Mouse (Mus musculus) embryonic facial prominence, embryonic 11.5 days (tissue): ENCODE results near the gene Chpf2. TPM values are rescaled to one million over a fixed set of nuclear protein-coding genes. Genes with fewer than 3 reads are reported as not detected.

Source experiments
- microRNA counts: library from miRNA; unstranded; fragments of <30 nt; microRNA quantifications from one replicate; lab custom pipeline; 2016
- microRNA-seq: library from miRNA; unstranded; fragments of <30 nt; microRNA quantifications from one replicate; pipeline ENCODE4, GENCODE M21; 2016; ENCODE audit warnings: borderline number of aligned reads
- polyA plus RNA-seq: library from polyadenylated mRNA; unstranded; fragments of >200 nt; fragmentation: Nextera tagmentation; extraction: Ambion mirVana; gene quantifications from 2 replicates; pipeline ENCODE4 v1.2.1, GENCODE M21; 2014

Gene Chpf2
- polyA plus RNA-seq, 1 experiment from 2014 or later, result 7.1 TPM

MicroRNAs encoded within 50 kb of the gene (microRNA counts, 519-probe panel; counts per million panel counts)
- microRNA mmu-miR-671-3p (lab: Ali Mortazavi, UCI) (not detected), microRNA mmu-miR-671-5p (lab: Ali Mortazavi, UCI) (not detected)

Small RNAs within 50 kb of the gene (microRNA-seq; reads per million reads assigned to microRNA genes)
- 522 reads per million, percentile 63 among the genes with 10 or more reads in this experiment for gene Mir671

Other genes starting within 250 kb of the Chpf2 start
- 3.7 and 4.2 TPM in 2 replicates for gene Kcnh2, start 235.1 kb upstream of the Chpf2 start, polyA plus RNA-seq
- 3.2 and 4.2 TPM in 2 replicates for gene Nos3, start 221.9 kb upstream of the Chpf2 start, polyA plus RNA-seq
- 0.18 and 0.21 TPM in 2 replicates for gene Atg9b, start 194.6 kb upstream of the Chpf2 start, polyA plus RNA-seq
- 27.0 and 27.4 TPM in 2 replicates for gene Abcb8, start 193.1 kb upstream of the Chpf2 start, polyA plus RNA-seq
- gene Asic3, start 173.3 kb upstream of the Chpf2 start, polyA plus RNA-seq, result 0.42 and 0.45 TPM in 2 replicates
- gene Cdk5, start 163.2 kb upstream of the Chpf2 start, polyA plus RNA-seq, result 49.9 and 50.8 TPM in 2 replicates
- 16.5 and 20.6 TPM in 2 replicates for gene Slc4a2, start 162.9 kb upstream of the Chpf2 start, polyA plus RNA-seq
- 77.8 and 88.2 TPM in 2 replicates for gene Fastk, start 141.5 kb upstream of the Chpf2 start, polyA plus RNA-seq
- 20.2 and 24.7 TPM in 2 replicates for gene Tmub1, start 138.9 kb upstream of the Chpf2 start, polyA plus RNA-seq
- gene Agap3, start 134.6 kb upstream of the Chpf2 start, polyA plus RNA-seq, result 40.0 and 45.1 TPM in 2 replicates
- gene Gbx1, start 59.5 kb upstream of the Chpf2 start, polyA plus RNA-seq, result 0.07 and 0.13 TPM in 2 replicates
- 0.24 and 0.36 TPM in 2 replicates for gene Asb10, start 45.8 kb upstream of the Chpf2 start, polyA plus RNA-seq
- gene 4931409K22Rik, start 29.9 kb upstream of the Chpf2 start, polyA plus RNA-seq, result not detected in 2 replicates
- gene Abcf2, start 9.3 kb upstream of the Chpf2 start, polyA plus RNA-seq, result 148 and 159 TPM in 2 replicates
- gene Smarcd3, start 37.7 kb downstream of the Chpf2 start, polyA plus RNA-seq, result 46.2 and 47.1 TPM in 2 replicates
- gene Nub1, start 98.8 kb downstream of the Chpf2 start, polyA plus RNA-seq, result 37.3 and 38.6 TPM in 2 replicates
- gene Wdr86, start 144.0 kb downstream of the Chpf2 start, polyA plus RNA-seq, result 53.8 and 57.5 TPM in 2 replicates
- gene Crygn, start 171.3 kb downstream of the Chpf2 start, polyA plus RNA-seq, result 3.3 TPM in 1 of 2 replicates, not detected in the other